Mouse (Mus musculus): ENCODE measurements around the gene Zkscan5.

DNA sequence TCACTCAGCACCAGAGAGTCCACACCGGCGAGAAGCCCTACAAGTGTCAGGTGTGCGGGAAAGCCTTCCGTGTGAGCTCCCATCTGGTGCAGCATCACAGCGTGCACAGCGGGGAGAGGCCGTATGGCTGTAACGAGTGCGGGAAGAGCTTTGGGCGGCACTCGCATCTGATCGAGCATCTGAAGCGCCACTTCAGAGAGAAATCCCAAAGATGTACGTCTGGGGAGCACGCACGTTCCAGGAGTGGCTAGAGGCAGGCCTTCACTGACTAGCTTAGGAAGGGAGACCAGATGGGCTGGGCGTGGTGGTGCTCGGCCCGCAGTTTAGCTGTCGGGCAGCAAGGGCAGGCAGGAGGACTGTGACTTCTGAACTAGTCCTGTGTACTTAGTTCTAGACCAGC lies 14.3 kb downstream of the Zkscan5 start:
- no peak for TF ChIP-seq POLR2A (IDR thresholded peaks at IDR 0.05; ENCODE audit: low read depth, low read length)
- no peak for TF ChIP-seq CTCF (IDR thresholded peaks at IDR 0.05; ENCODE audit: extremely low read depth, insufficient read depth, insufficient read length, insufficient replicate concordance)

Measured in spleen, adult 2 months (tissue).